Mouse (Mus musculus) lung, postnatal 0 days (tissue): ENCODE measurements at regions not wholly inside any gene's neighbourhood (a gene's known extent, or its start where the extent isn't known, plus 50 kb on each side); places are given as distances from the start of the nearest gene placed in this dataset.

Source experiments
- CTCF ChIP-seq: IDR thresholded peaks from 2 replicates; pipeline ENCODE4 v1.5.1; 2016; ENCODE audit warnings: antibody characterized with exemption, mild to moderate bottlenecking
- EP300 ChIP-seq: IDR thresholded peaks from 2 replicates; pipeline ENCODE4 v1.6.1; 2016; ENCODE audit warnings: antibody characterized with exemption, mild to moderate bottlenecking, control low read depth

GRCm38 (mm10) chr14:97667806-97668205, 501.8 kb downstream of the Dach1 start:
- TF ChIP-seq EP300 (no peak), CTCF (peak; percentile 61)
